Mouse (Mus musculus): ENCODE measurements around the gene Osbpl10. TPM values are rescaled to one million over a fixed set of nuclear protein-coding genes. Genes with fewer than 3 reads are reported as not detected.
"Not testable (repeated sequence)": the region's sequence is repeated elsewhere in the genome, so short reads cannot be mapped to it uniquely, and the experiment has no call there.

Gene Osbpl10
- polyA plus RNA-seq, 1 experiment from 2014 or later: 2.5 TPM

DNA sequence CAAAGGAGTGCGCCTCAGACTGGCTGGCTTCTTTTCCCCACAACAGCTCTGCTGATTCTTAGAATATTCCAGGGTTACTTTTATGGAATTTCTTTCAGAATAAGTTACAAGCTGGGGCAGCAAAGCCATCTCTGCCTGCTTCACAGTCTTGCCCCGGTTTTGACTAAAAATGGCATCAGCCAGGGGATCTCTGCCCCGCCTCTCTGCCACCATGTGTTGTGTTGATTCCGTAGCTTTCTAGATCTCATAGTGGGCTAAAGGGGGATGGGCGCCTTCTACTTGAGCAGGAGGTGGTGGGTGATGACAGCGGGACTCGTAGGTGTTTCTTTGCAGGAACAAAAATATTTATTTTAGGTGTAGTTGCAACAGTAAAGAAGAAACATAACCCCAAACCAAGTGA lies 29.8 kb downstream of the Osbpl10 start:
- 79% methylated on average over 7 of the region's 7 CpGs for WGBS

DNA sequence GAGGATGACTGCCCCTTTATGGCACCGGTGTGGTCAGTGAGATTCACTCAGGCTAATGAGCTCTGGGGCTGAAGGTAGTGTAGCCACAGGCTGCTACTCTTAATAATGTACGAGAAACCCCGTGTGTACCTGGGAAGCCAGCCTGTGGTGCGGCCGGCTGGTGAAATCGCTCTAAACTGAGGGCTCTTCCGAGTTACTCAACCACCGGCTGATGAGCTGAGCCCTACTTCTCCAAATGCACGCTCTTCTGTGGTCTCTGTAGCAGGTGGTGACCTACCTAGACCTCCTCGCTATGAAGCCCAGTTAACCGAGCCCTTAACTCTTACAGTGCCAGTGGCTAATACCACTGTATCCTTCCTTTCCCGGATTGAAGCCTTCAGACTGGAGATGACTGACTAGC lies 34.0 kb downstream of the Osbpl10 start:
- Histone ChIP-seq H3K27me3 (no peaks in the 10 kb centered on the region), H3K4me3 (no peak overlapping the region), H3K27ac (no peak overlapping the region), H3K4me1 (peaks cover 10% of the 10 kb centered on the region), H3K9ac (no peak overlapping the region), H3K9me3 (peaks cover 4% of the 10 kb centered on the region; the same call in 1 of the 2 replicates), H3K4me2 (no peak overlapping the region), H3K36me3 (no peaks in the 10 kb centered on the region)
- no peak for ATAC-seq (ENCODE audit: insufficient number of reproducible peaks, low FRiP score, low TSS enrichment, low read depth)
- WGBS: 26% methylated on average over 12 of the region's 12 CpGs

More for the DNA sequence above, 29.8 kb downstream of the Osbpl10 start:
- H3K9ac ChIP-seq: no peak overlapping the region
- H3K4me1 ChIP-seq: peaks cover 10% of the 10 kb centered on the region
- H3K36me3 ChIP-seq: no peaks in the 10 kb centered on the region
- no peak overlapping the region for H3K4me2 ChIP-seq
- ATAC-seq (ENCODE audit: insufficient number of reproducible peaks, low FRiP score, low TSS enrichment, low read depth): no peak
- H3K9me3 ChIP-seq: peaks cover 4% of the 10 kb centered on the region; the same call in 1 of the 2 replicates
- H3K27me3 ChIP-seq: no peaks in the 10 kb centered on the region
- H3K4me3 ChIP-seq: no peak overlapping the region
- no peak overlapping the region for H3K27ac ChIP-seq

DNA sequence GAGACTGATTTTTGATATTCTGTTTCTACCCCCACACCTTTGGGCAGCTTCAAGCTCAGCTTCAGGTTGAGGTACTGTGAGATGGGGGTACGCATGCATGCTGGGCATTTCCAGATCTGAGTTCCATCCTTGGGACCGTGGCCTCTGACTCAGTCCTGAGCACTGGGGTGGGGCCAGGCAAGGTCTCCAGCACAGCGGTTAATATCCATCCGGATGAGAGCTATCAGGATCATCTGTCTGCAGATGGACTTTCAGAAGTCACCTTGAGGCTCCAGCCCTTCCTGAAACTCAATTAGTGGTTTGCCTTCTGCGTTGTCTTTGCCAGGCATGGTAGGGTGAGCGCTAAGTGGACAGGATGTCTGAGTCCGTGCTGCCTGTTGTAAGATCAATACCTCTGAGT lies 41.8 kb downstream of the Osbpl10 start:
- no peaks in the 10 kb centered on the region for H3K4me1 ChIP-seq
- no peak overlapping the region for H3K27ac ChIP-seq
- no peak overlapping the region for H3K4me2 ChIP-seq
- H3K27me3 ChIP-seq: no peaks in the 10 kb centered on the region
- H3K4me3 ChIP-seq: no peak overlapping the region
- no peak for ATAC-seq (ENCODE audit: insufficient number of reproducible peaks, low FRiP score, low TSS enrichment, low read depth)
- 85% methylated on average over 7 of the region's 7 CpGs for WGBS
- no peaks in the 10 kb centered on the region for H3K36me3 ChIP-seq
- no peaks in the 10 kb centered on the region for H3K9me3 ChIP-seq
- no peak overlapping the region for H3K9ac ChIP-seq

DNA sequence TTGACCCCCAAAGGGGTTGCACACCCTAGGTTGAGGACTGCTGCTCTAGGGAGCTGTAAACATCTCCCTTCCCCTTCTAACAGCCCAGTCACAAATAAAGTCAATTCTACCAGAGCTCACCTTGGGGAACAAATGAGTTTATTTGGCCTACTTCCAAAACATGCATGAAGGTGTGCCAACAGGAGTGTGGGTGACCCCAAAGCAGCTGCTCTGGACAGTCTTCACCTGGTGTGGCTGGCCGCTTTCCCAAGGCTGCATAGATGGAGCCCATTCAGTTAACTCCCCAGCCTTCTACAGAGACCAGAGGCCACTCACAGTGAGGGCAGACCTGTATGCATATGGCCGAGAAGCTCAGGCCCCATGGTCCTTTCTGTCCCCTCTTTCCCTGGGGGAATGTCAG lies 43.0 kb downstream of the Osbpl10 start:
- H3K36me3 ChIP-seq: no peaks in the 10 kb centered on the region
- no peak overlapping the region for H3K9ac ChIP-seq
- no peaks in the 10 kb centered on the region for H3K4me1 ChIP-seq
- H3K27me3 ChIP-seq: no peaks in the 10 kb centered on the region
- no peak for ATAC-seq (ENCODE audit: insufficient number of reproducible peaks, low FRiP score, low TSS enrichment, low read depth)
- no peaks in the 10 kb centered on the region for H3K9me3 ChIP-seq
- WGBS: 81% methylated on average over 2 of the region's 2 CpGs
- no peak overlapping the region for H3K27ac ChIP-seq
- no peak overlapping the region for H3K4me2 ChIP-seq
- no peak overlapping the region for H3K4me3 ChIP-seq

DNA sequence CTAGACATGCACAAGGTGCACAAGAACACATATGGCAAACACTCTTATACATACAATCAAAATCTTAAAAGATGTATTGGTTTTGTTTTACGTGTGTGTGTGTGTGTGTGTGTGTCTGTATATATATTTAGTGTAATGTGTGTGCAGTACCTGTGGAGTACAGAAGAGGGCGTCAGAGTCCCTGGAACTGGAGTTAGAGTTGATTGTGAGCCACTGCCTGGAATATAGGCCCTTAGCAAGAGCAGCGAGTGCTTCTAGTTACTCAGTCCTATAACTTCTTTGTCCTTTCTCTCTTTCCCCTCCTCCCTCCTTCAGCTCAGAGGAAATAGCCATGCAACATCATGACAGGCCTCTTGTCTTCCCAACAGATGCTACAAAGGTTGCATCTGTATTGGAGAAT lies 44.8 kb downstream of the Osbpl10 start:
- Histone ChIP-seq H3K9me3 (no peaks in the 10 kb centered on the region), H3K4me3 (no peak overlapping the region), H3K27ac (no peak overlapping the region), H3K4me2 (no peak overlapping the region), H3K36me3 (no peaks in the 10 kb centered on the region), H3K4me1 (no peaks in the 10 kb centered on the region), H3K9ac (no peak overlapping the region), H3K27me3 (no peaks in the 10 kb centered on the region)
- ATAC-seq (ENCODE audit: insufficient number of reproducible peaks, low FRiP score, low TSS enrichment, low read depth): no peak
- 81% methylated on average over 3 of the region's 3 CpGs for WGBS

DNA sequence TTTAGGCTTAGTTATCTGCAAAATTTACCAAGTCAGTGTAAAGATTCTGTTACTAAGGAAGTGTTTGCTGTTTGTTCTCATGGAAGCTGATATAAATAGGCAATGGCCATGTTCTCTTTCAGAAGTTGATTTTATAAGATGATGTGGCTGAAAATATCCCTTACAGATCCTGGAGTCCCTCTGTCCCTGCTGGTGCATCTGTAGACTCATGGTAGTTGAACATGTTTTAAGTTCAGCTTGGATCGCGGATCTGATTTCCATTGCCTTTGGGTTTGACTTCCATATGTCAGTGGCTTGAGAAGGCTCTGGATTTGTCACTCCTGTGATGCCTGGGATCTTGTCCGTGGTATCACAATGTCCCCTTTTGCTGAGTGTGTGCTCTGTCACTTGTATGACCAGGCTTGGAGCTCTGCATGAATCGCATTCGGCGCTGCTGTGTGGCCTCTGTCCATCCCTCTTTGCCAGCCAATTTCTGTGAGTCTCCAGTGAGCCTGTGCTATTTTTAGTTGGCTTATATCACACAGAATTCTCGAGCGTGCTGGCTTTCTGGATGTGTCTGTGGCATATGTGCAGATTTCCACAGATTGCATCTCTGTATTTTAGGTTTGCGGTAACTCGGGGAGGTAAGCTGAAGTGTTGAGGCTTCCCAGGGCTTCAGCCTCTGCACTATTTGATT lies 45.5 kb downstream of the Osbpl10 start:
- no peaks in the 10 kb centered on the region for H3K4me1 ChIP-seq
- no peaks in the 10 kb centered on the region for H3K9me3 ChIP-seq
- 81% methylated on average over 10 of the region's 10 CpGs for WGBS
- ATAC-seq (ENCODE audit: insufficient number of reproducible peaks, low FRiP score, low TSS enrichment, low read depth): no peak
- H3K4me2 ChIP-seq: no peak overlapping the region
- no peak overlapping the region for H3K4me3 ChIP-seq
- no peaks in the 10 kb centered on the region for H3K27me3 ChIP-seq
- no peaks in the 10 kb centered on the region for H3K36me3 ChIP-seq
- H3K9ac ChIP-seq: no peak overlapping the region
- no peak overlapping the region for H3K27ac ChIP-seq

DNA sequence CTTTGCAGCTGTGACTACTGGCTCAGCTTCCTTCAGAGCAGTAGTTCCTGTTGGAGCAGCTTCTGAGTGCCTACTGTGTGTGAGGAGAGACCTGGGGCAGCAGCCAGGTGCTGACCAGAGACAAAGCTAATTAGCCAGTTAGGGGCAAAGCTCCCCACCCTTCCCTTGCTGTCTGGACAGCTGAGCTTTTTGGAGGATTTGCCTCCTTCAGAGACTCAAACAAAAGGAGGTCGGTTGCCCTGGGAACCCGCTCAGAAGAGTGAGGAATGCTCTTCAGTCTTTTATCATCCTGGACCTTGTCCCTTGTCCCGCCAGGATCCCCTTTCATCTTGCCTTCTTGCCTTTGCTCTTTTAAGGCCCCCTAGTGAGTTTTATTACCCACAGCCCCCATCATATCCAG lies 50.9 kb downstream of the Osbpl10 start:
- Histone ChIP-seq H3K36me3 (no peaks in the 10 kb centered on the region), H3K4me3 (no peak overlapping the region), H3K9me3 (no peaks in the 10 kb centered on the region), H3K4me2 (no peak overlapping the region), H3K4me1 (0 out of 2 replicates have a peak, but pooled peaks cover 4% of the 10 kb centered on the region), H3K27ac (no peak overlapping the region), H3K27me3 (no peaks in the 10 kb centered on the region), H3K9ac (no peak overlapping the region)
- ATAC-seq (ENCODE audit: insufficient number of reproducible peaks, low FRiP score, low TSS enrichment, low read depth): no peak
- WGBS: 23% methylated on average over 3 of the region's 3 CpGs

DNA sequence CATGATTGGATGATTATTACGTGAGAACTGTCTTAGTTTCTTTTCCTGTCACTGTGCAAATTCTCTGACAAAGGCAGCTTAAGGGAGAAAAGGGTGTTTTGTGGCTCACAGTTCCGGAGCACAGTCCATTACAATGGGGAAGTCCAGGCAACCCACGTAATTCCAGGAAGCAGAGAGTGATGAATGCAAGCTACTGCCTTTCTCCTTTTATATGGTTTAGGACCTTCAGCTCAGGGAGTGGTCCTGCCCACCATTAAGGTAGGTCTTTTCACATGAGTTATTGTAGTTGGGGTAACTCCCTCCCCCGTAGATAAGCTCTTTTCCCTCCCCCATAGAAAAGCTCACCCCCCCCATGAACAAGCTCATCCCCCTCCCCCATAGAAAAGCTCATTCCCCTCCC lies 52.2 kb downstream of the Osbpl10 start:
- no peaks in the 10 kb centered on the region for H3K36me3 ChIP-seq
- WGBS: 89% methylated on average over 4 of the region's 4 CpGs
- no peak overlapping the region for H3K27ac ChIP-seq
- no peak for ATAC-seq (ENCODE audit: insufficient number of reproducible peaks, low FRiP score, low TSS enrichment, low read depth)
- no peak overlapping the region for H3K4me2 ChIP-seq
- H3K4me1 ChIP-seq: 0 out of 2 replicates have a peak, but pooled peaks cover 4% of the 10 kb centered on the region
- H3K4me3 ChIP-seq: no peak overlapping the region
- H3K9ac ChIP-seq: no peak overlapping the region
- H3K27me3 ChIP-seq: no peaks in the 10 kb centered on the region
- H3K9me3 ChIP-seq: no peaks in the 10 kb centered on the region

DNA sequence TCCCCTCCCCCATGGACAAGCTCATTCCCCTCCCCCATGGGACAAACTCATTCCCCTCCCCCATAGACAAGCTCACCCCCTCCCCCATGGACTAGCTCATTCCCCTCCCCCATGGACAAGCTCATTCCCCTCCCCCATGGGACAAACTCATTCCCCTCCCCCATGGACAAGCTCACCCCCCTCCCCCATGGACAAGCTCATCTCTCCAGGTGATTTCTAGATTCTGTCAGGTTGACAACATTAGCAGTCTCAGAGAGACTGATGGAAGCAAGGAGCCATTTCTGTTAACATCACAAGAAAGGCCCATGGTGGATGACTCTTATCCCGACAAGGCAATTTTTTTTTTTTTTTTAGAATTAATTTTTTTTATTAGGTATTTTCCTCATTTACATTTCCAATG lies 52.7 kb downstream of the Osbpl10 start:
- H3K4me1 ChIP-seq; H3K27ac ChIP-seq; ATAC-seq (ENCODE audit: insufficient number of reproducible peaks, low FRiP score, low TSS enrichment, low read depth); H3K36me3 ChIP-seq; H3K27me3 ChIP-seq; H3K4me3 ChIP-seq; H3K4me2 ChIP-seq; H3K9me3 ChIP-seq; H3K9ac ChIP-seq: not testable (repeated sequence)
- WGBS: 100% methylated on average over 1 of the region's 1 CpGs

DNA sequence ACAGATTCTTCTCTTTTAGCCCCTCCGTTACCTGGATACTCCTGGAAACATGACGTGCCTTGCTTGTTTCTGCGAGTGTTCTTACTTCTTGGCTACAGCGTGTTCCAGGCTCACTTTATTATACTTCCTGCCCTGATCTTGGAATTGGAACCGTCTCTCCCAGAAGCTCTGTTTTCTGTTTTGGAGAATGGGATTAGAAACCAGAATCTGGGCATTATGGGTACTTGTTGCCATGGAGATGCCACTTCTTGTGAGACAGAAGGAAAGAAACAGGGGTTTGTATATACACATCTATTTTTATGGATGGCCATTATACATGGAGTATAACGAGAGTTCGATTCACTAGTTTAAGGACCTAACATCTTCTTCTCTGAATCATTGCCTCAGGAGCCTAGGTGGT lies 54.4 kb downstream of the Osbpl10 start:
- ATAC-seq (ENCODE audit: insufficient number of reproducible peaks, low FRiP score, low TSS enrichment, low read depth): no peak

DNA sequence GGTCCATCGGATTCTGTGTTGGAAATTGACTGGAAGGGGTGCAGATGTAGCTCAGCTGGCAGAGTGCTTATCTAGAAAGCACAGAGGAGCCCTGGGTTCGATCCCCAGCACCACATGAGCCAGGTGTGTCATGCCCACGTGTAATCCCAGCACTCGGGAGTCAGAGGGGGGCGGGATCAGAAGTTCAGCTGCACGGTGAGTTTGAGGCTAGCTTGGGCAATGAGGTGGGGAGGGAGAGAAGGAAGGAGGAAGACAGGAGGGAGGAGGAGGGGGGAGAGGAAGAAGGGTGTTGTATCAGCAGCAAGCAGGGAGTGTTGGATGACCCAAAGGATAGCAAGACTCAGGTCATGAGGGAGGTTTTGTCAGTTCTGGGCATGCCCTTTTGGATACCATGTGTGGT lies 55.9 kb downstream of the Osbpl10 start:
- Histone ChIP-seq H3K9ac (no peak overlapping the region), H3K9me3 (no peaks in the 10 kb centered on the region), H3K4me2 (no peak overlapping the region), H3K36me3 (no peaks in the 10 kb centered on the region), H3K27ac (no peak overlapping the region), H3K4me3 (no peak overlapping the region), H3K27me3 (no peaks in the 10 kb centered on the region), H3K4me1 (0 out of 2 replicates have a peak, but pooled peaks cover 12% of the 10 kb centered on the region)
- ATAC-seq (ENCODE audit: insufficient number of reproducible peaks, low FRiP score, low TSS enrichment, low read depth): no peak
- WGBS: 69% methylated on average over 6 of the region's 6 CpGs

More for the DNA sequence above, 54.4 kb downstream of the Osbpl10 start:
- 73% methylated on average over 7 of the region's 7 CpGs for WGBS
- Histone ChIP-seq H3K4me2 (no peak overlapping the region), H3K27me3 (no peaks in the 10 kb centered on the region), H3K36me3 (no peaks in the 10 kb centered on the region), H3K4me3 (no peak overlapping the region), H3K4me1 (0 out of 2 replicates have a peak, but pooled peaks cover 4% of the 10 kb centered on the region), H3K9me3 (no peaks in the 10 kb centered on the region), H3K9ac (no peak overlapping the region), H3K27ac (no peak overlapping the region)

DNA sequence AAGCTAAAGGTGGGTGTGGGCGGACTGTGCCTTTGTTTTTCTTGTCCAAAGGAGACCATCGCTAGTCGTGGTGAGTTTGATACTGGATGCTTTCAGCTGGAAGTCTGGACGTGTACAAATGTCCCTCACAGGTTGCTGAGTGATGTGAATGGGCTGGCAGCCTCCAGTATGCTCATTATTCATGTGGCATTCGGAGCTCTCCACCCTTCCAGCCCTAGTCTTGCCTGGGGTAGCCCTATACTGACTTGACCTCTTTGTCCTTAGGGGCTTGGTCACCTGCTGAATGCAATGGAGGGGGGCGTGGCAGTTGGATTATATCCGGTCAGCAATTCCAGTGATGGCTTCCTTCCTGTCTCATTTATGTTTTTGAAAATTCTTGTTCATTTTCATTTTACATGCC lies 56.4 kb downstream of the Osbpl10 start:
- Histone ChIP-seq H3K27me3 (no peaks in the 10 kb centered on the region), H3K9ac (no peak overlapping the region), H3K4me2 (no peak overlapping the region), H3K9me3 (no peaks in the 10 kb centered on the region), H3K4me1 (0 out of 2 replicates have a peak, but pooled peaks cover 13% of the 10 kb centered on the region), H3K36me3 (no peaks in the 10 kb centered on the region), H3K27ac (no peak overlapping the region), H3K4me3 (no peak overlapping the region)
- 84% methylated on average over 7 of the region's 7 CpGs for WGBS
- ATAC-seq (ENCODE audit: insufficient number of reproducible peaks, low FRiP score, low TSS enrichment, low read depth): no peak

DNA sequence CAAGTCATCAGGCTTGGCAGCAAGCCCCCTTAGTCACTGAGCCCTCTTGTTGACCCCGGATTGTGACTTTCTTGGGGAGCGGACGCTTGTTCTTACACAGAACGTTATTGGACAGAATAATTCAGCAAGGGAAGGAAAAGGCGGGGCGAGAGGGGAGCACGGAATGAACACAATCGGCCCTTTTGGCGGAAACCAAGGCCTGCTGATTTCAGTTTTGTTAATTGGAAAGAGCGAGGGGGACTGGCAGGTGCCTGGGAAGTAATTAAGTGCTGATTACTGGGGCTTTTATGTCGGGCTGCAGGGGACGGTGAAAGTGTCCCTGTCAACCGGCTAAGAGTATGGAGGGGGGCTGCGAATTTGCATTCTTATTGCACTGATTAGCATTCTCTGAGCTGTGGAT lies 59.8 kb downstream of the Osbpl10 start:
- Histone ChIP-seq H3K4me2 (no peak overlapping the region), H3K4me3 (no peak overlapping the region), H3K9ac (no peak overlapping the region), H3K27me3 (no peaks in the 10 kb centered on the region), H3K27ac (no peak overlapping the region), H3K9me3 (no peaks in the 10 kb centered on the region), H3K36me3 (no peaks in the 10 kb centered on the region), H3K4me1 (peaks cover 13% of the 10 kb centered on the region; the same call in 1 of the 2 replicates)
- WGBS: 29% methylated on average over 14 of the region's 14 CpGs
- ATAC-seq (ENCODE audit: insufficient number of reproducible peaks, low FRiP score, low TSS enrichment, low read depth): no peak

All from limb, embryonic 15.5 days (tissue).